Mouse (Mus musculus) forebrain, embryonic 12.5 days (tissue): ENCODE measurements around the gene Tns1. TPM values are rescaled to one million over a fixed set of nuclear protein-coding genes. Genes with fewer than 3 reads are reported as not detected.

Experiments used
- ATAC-seq: fragments of 200-750 bp; cut with Nextera tagmentation; 2 replicates; pipeline ENCODE4 v1.8.0; 2017; ENCODE audit warnings: moderate TSS enrichment; ENCODE audit not compliant: low FRiP score
- H3K27ac ChIP-seq: fragments of 300-500 bp; sonication (generic); 2 replicates; pipeline ENCODE4 v1.5.1; 2016; ENCODE audit warnings: mild to moderate bottlenecking
- H3K27me3 ChIP-seq: fragments of 300-500 bp; sonication (generic); 2 replicates; pipeline ENCODE4 v1.6.1; 2016; ENCODE audit warnings: mild to moderate bottlenecking
- H3K36me3 ChIP-seq: fragments of 300-500 bp; sonication (generic); replicated peaks from 2 replicates; pipeline ENCODE4 v1.6.1; 2016; ENCODE audit warnings: mild to moderate bottlenecking
- H3K4me1 ChIP-seq: fragments of 300-500 bp; sonication (generic); 2 replicates; pipeline ENCODE4 v1.6.1; 2016
- H3K4me2 ChIP-seq: fragments of 300-500 bp; sonication (generic); 2 replicates; pipeline ENCODE4 v1.6.1; 2016; ENCODE audit warnings: mild to moderate bottlenecking, moderate library complexity
- H3K4me3 ChIP-seq: fragments of 300-500 bp; sonication (generic); replicated peaks from 2 replicates; pipeline ENCODE4 v1.5.1; 2016; ENCODE audit warnings: mild to moderate bottlenecking
- H3K9ac ChIP-seq: fragments of 300-500 bp; sonication (generic); 2 replicates; pipeline ENCODE4 v1.6.1; 2016; ENCODE audit warnings: mild to moderate bottlenecking
- H3K9me3 ChIP-seq: fragments of 300-500 bp; sonication (generic); 2 replicates; pipeline ENCODE4 v1.6.1; 2016
- WGBS: fragments of 180-500 bp; shearing (Covaris S2); methylation state at CpG from one replicate; pipeline ENCODE4 v1.1.7; 2016; 5-methylcytosine and 5-hydroxymethylcytosine counted together
- polyA plus RNA-seq: library from polyadenylated mRNA; unstranded; fragments of >200 nt; fragmentation: Nextera tagmentation; extraction: Ambion mirVana; gene quantifications from 2 replicates; pipeline ENCODE4 v1.2.1, GENCODE M21; 2016

Gene Tns1
- polyA plus RNA-seq, 1 experiment from 2014 or later = 13.0 TPM

DNA sequence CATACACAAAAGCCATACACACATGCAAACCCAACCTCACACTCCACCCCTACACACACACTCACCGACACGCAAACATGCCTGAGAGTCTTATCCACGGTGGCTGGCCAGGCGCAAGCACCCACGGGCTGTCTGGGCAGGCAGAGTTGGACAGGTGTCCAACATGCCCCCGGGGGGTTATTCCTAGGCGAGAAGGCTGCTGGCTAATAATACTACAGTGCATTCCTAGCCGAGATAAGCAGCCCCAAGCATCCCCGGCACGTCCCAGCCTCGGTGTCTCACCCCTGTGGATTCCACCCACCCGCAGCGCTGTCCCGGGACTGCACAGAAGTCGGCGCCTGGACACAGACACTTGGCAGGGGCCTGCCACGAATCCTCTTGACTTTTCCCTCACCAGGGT is 74.8 kb downstream of the Tns1 start:
- no peaks in the 10 kb centered on the region for H3K36me3 ChIP-seq
- no peak overlapping the region for H3K9ac ChIP-seq
- no peak for ATAC-seq
- H3K27ac ChIP-seq = no peak overlapping the region
- H3K4me2 ChIP-seq = no peak overlapping the region
- H3K4me1 ChIP-seq = peaks cover 6% of the 10 kb centered on the region; the same call in 1 of the 2 replicates
- H3K27me3 ChIP-seq = no peaks in the 10 kb centered on the region
- H3K4me3 ChIP-seq = no peak overlapping the region
- H3K9me3 ChIP-seq = no peaks in the 10 kb centered on the region
- 85% methylated on average over 17 of the region's 17 CpGs for WGBS

DNA sequence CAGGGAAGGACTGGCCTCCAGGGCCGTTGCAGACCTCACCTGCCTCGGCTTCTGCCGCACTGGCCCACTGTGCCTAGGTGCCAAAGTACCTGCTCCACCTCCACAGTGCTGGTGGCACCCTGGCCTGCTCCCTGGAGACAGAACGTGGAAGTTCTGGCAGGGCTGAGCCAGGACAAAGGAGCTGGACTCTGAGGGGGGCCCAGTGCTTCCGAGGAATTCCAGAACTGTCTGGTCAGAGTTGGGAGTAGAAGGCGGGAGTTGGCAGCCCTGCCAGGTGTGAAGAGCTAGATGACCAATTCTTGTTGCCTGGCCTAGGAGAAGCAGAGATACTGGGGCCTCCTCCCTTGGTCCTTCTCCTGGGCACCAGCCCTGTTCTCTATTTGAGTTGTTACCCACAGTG is 76.5 kb downstream of the Tns1 start:
- 78% methylated on average over 6 of the region's 6 CpGs for WGBS

DNA sequence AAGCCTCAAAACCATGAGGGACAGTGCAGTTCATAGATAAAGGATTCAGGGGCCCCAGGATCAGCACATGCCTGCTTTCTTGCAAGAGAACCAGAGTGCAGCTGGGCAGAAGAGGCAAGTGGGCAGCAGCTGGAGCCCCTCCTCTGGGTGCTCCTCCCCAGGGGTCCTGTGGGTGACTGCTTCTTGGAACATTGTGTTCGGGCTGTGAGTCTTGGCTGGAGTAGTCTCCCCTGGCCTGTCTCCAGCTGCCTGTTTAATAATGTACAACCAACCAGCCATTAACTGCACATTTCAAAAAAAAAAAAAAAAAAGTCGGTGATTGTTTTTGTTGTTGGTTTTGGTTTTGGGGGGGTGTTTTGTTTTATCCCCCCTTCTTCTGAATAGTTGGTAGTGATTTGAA is 76.9 kb downstream of the Tns1 start:
- Histone ChIP-seq H3K9me3 (no peaks in the 10 kb centered on the region), H3K27ac (no peak overlapping the region), H3K4me2 (no peak overlapping the region), H3K9ac (no peak overlapping the region), H3K4me3 (no peak overlapping the region), H3K27me3 (no peaks in the 10 kb centered on the region), H3K4me1 (peaks cover 13% of the 10 kb centered on the region), H3K36me3 (no peaks in the 10 kb centered on the region)
- no peak for ATAC-seq
- WGBS = 92% methylated on average over 2 of the region's 2 CpGs

More for the DNA sequence above, 76.5 kb downstream of the Tns1 start:
- Histone ChIP-seq H3K4me1 (peaks cover 9% of the 10 kb centered on the region), H3K36me3 (no peaks in the 10 kb centered on the region), H3K4me3 (no peak overlapping the region), H3K9me3 (no peaks in the 10 kb centered on the region), H3K27me3 (no peaks in the 10 kb centered on the region), H3K9ac (no peak overlapping the region), H3K27ac (no peak overlapping the region), H3K4me2 (no peak overlapping the region)
- no peak for ATAC-seq

DNA sequence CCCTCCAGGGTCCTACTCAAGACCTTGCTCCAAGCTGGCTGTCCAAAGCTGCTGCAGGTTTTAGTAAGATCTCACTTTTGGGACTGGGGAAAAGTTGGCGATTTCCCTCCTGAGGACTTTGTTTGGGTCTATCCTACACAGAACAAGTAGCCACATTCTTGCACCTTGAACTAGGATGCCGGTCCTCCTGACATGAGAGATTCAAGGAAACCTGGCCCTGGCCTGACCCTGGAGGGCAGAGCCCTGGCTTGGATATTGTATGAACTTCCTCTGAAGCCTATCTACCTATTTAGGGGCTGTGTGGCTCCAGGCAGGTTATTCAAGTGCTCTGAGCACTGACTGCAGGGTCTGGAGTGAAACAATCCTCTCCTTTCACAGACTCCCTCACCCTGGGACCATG is 79.2 kb downstream of the Tns1 start:
- no peak for ATAC-seq
- Histone ChIP-seq H3K4me1 (peaks cover 27% of the 10 kb centered on the region), H3K27ac (no peak overlapping the region), H3K4me3 (no peak overlapping the region), H3K9ac (no peak overlapping the region), H3K9me3 (no peaks in the 10 kb centered on the region), H3K27me3 (no peaks in the 10 kb centered on the region), H3K4me2 (no peak overlapping the region), H3K36me3 (no peaks in the 10 kb centered on the region)
- 85% methylated on average over 2 of the region's 2 CpGs for WGBS

DNA sequence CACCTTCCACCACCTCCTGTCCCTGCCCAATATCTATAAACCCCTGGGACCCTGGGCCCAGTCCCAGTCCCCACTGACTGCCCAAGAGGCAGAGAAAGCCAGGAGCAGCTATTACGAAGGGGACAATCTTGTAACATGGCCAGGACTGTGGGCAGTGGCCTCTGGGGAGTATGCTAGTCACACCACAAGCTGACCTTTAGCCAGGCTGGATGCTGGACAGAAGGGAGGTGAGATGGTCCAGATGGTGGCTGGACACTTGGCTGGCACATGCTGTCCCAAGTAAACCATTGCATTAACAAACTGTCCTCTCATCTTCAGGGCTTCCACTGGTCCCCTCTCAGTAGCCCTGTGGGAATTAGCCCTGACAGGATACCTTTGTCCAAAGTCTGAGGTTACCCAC is 79.8 kb downstream of the Tns1 start:
- no peak overlapping the region for H3K4me2 ChIP-seq
- H3K4me1 ChIP-seq = peaks cover 27% of the 10 kb centered on the region
- no peak overlapping the region for H3K27ac ChIP-seq
- H3K27me3 ChIP-seq = no peaks in the 10 kb centered on the region
- H3K9ac ChIP-seq = no peak overlapping the region
- H3K36me3 ChIP-seq = no peaks in the 10 kb centered on the region
- ATAC-seq = no peak
- 100% methylated on average over 1 of the region's 1 CpGs for WGBS
- no peak overlapping the region for H3K4me3 ChIP-seq
- no peaks in the 10 kb centered on the region for H3K9me3 ChIP-seq

DNA sequence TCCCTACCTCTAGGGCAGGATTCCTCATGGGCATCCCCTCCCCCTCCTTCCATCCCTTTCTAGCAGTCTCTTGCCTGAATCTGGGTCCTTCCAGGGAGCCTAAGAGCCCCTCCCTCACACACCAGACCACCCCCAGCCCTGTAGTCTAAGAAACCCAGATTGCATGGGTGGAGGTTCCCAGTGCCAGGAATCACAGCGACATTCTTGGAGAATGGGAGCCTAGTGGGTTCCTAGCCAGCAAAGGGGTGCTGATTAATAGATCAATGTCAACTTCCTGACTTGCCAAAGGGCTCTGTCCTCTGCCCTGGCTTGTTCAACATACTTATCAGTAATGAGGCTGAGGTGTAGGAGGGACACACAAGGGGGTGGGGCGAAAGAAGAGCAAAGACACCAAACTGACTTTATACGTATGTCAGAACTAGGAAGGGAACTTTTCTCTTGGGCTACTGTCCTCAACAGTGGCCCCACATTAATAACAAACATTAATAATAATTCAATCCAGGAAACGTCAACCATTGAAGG is 80.6 kb downstream of the Tns1 start:
- Histone ChIP-seq H3K27ac (no peak overlapping the region), H3K9me3 (no peaks in the 10 kb centered on the region), H3K4me2 (no peak overlapping the region), H3K9ac (no peak overlapping the region), H3K27me3 (no peaks in the 10 kb centered on the region), H3K36me3 (no peaks in the 10 kb centered on the region), H3K4me1 (peaks cover 27% of the 10 kb centered on the region), H3K4me3 (no peak overlapping the region)
- 82% methylated on average over 4 of the region's 4 CpGs for WGBS
- ATAC-seq = no peak

DNA sequence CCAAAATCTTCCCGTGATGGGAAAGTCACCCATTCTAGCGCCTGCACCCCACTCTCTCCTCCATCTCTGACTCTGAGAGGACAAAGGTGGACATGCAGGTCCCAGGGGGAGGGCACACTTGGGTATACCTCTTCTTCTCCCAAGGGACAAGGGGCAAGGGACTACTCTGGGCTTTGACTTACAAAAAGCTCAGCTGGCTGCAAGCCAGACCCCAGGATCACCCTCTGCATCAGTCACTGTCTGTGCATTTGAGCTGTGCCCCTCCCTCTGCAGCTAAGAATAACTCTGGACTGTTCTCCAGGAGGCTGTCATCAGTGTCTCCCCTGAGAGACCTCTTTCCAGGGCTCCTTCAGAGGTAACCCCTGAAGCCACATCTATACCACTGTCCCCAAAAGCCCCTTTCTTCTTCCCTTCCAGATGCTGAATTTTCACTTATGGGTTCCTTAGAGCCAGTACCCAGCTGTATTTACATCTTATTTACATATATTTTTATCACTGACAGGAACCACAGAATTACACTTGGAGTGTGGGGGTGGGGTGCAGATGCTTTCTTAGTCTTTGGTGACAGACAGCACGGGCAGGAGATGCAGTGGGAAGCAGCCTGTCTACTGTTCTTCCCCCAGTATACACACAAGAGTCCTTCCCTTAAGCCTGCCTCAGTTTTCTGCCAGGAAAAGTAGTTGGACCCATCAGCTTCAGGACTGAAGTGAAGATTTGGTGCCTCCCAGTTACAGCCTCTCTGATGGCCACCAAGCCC is 81.4 kb downstream of the Tns1 start:
- no peak for ATAC-seq
- Histone ChIP-seq H3K27me3 (no peaks in the 10 kb centered on the region), H3K36me3 (no peaks in the 10 kb centered on the region), H3K4me1 (peaks cover 27% of the 10 kb centered on the region), H3K27ac (no peak overlapping the region), H3K4me3 (no peak overlapping the region), H3K9me3 (no peaks in the 10 kb centered on the region), H3K9ac (no peak overlapping the region), H3K4me2 (no peak overlapping the region)
- 66% methylated on average over 3 of the region's 3 CpGs for WGBS

DNA sequence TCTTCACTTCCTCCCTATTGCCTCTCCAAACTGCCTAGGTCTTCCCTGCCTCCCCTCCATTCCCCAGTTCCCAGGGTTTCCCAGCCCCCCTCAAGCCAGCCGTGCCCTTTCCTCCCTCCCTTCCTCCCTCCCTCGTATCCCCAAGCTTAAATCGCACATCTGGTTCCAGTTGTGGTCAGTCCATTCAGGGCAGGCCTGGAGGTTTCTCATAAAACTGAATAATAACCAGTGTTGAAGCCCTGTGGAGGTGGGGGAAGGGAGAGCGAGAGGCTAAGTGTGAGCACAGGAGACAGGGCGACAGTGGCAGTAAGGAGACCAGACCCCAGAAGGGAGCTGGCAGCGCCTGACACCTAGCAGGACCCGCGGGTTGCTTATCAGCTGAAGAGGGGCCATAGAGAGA is 82.6 kb downstream of the Tns1 start:
- Histone ChIP-seq H3K4me1 (peaks cover 34% of the 10 kb centered on the region), H3K36me3 (no peaks in the 10 kb centered on the region), H3K9me3 (no peaks in the 10 kb centered on the region), H3K4me2 (no peak overlapping the region), H3K27ac (no peak overlapping the region), H3K9ac (no peak overlapping the region), H3K27me3 (peaks cover 9% of the 10 kb centered on the region), H3K4me3 (no peak overlapping the region)
- ATAC-seq = no peak
- WGBS = 60% methylated on average over 8 of the region's 8 CpGs

DNA sequence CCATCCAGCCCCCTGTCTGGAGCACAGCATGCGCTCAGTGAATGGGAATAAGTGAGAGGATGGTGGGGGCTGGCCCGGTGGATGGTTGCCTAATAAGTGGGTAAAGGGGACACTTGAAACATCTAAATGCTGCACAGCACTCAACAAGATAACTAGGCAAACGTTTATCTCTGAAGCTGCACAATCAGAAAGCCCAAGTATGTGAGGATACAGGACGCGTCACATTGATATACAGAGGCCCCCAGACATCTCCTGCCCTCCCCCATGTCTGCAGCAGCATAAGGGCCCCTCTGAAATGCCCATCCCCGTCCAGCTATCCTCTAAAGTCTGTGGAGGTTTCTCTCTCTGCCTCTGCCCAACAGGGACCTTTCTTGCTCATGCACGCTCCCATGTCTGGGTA is 83.1 kb downstream of the Tns1 start:
- H3K4me3 ChIP-seq = no peak overlapping the region
- H3K27me3 ChIP-seq = peaks cover 14% of the 10 kb centered on the region
- H3K9me3 ChIP-seq = no peaks in the 10 kb centered on the region
- H3K27ac ChIP-seq = no peak overlapping the region
- peaks cover 39% of the 10 kb centered on the region for H3K4me1 ChIP-seq
- no peak overlapping the region for H3K9ac ChIP-seq
- WGBS = 69% methylated on average over 7 of the region's 7 CpGs
- no peak overlapping the region for H3K4me2 ChIP-seq
- no peak for ATAC-seq
- no peaks in the 10 kb centered on the region for H3K36me3 ChIP-seq

DNA sequence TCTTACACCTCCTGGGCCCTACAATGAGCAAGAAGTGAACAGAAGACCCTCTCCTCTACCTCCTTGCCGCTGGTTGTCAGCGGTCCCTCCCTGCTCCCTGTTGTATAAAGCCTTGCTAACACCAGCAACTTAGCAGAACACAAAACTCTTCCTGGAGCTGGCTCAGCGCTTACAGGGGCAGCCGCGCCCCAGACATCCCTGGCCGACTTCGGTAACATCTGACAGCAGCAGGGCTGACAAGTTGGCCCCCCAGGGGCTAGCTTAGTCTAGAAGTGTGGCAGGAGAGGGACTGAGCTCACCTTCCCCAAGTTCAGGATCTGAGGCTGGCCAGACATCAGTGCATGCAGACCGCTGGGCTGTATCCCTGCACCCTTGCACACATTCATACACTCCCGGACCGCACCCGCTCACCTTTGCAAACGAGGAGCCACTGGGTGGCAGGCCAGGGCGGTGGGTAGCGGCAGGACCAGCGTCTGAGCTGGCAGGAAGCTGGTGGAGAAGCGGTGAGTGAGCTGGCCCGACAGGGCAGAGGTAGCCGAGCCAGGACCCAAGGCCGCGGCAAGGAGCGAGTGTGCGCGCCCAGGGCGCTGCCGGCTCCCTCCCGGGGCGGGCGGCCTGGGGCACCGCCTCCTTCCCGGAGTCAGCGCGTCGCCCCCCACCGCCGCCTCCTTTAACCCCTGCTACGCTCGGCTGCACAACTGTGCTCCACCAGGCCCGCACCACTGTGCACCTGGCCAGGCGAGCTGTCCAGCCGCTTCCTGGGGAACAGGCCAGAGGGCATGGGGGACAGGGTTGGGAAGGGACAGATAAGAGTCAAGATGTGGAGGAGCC is 87.5 kb downstream of the Tns1 start:
- Histone ChIP-seq H3K9ac (peak overlapping the region; percentile 38; the same call in 1 of the 2 replicates), H3K9me3 (no peaks in the 10 kb centered on the region), H3K27me3 (peaks cover 25% of the 10 kb centered on the region), H3K4me2 (peak overlapping the region; percentile 58), H3K4me3 (peak overlapping the region; percentile 34), H3K36me3 (no peaks in the 10 kb centered on the region), H3K27ac (no peak overlapping the region), H3K4me1 (peaks cover 24% of the 10 kb centered on the region)
- ATAC-seq = 0 out of 2 replicates have a peak, but pooled peaks have one; percentile 20
- 3% methylated on average over 28 of the region's 40 CpGs for WGBS

DNA sequence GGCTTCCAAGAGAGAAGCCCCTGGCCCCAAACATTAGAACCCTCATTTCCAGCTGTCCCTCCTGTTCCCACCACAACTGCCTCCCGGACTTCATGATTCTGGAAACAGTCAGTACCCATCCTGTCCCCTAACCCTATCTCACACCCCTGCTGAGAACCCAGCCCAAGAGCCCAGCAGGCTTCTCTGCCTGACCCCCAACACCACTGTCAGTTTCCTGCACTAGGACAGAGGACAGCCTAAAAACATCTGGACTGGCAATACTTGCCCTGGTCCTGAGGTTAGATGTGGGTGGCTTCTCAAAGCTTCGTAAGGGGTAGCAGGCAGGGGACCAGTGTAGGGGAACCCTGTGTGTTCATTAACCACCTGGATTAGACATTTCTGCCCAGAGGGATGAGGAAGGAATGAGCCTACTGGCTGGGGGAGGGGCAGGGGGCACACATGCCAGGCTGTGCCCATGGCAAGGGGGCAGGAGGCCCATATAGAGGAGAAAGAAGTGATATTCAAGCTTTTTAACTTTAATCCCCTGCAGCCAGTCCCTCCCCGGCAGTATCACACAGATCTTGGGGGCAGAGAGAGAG is 88.2 kb downstream of the Tns1 start:
- Histone ChIP-seq H3K9ac (no peak overlapping the region), H3K36me3 (no peaks in the 10 kb centered on the region), H3K4me1 (peaks cover 21% of the 10 kb centered on the region), H3K4me2 (no peak overlapping the region), H3K27me3 (peaks cover 25% of the 10 kb centered on the region), H3K4me3 (no peak overlapping the region), H3K27ac (no peak overlapping the region), H3K9me3 (no peaks in the 10 kb centered on the region)
- 49% methylated on average over 3 of the region's 3 CpGs for WGBS
- ATAC-seq = no peak

DNA sequence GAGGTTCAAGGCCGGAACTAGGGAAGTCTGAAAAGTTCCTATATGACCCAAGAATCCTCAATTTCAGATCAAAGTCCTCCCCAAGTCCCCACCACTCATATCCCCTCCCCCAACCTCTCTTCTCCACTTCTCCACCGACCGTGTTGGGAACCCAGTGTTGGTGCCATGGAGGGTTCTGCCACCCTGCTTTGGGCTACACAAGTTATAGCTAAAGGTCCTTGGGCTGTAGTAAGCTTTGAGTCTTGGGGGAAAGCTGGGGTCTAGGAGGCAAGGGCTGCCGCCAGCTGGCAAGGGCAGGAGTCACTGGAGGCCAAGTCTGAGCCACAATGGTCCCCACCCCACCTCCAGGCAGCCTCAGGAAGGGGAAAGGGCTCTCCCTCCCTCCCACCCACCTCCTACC is 88.8 kb downstream of the Tns1 start:
- Histone ChIP-seq H3K36me3 (no peaks in the 10 kb centered on the region), H3K27ac (no peak overlapping the region)

More for the DNA sequence above, 88.8 kb downstream of the Tns1 start:
- peaks cover 23% of the 10 kb centered on the region for H3K4me1 ChIP-seq
- H3K9me3 ChIP-seq = no peaks in the 10 kb centered on the region
- H3K4me3 ChIP-seq = no peak overlapping the region
- ATAC-seq = no peak
- no peak overlapping the region for H3K9ac ChIP-seq
- H3K27me3 ChIP-seq = peaks cover 25% of the 10 kb centered on the region
- no peak overlapping the region for H3K4me2 ChIP-seq
- 77% methylated on average over 4 of the region's 4 CpGs for WGBS
